Mouse (Mus musculus) heart, adult 8-10 months (tissue): ENCODE measurements around the gene Morf4l1. TPM values are rescaled to one million over a fixed set of nuclear protein-coding genes. Genes with fewer than 3 reads are reported as not detected.
"Not testable (repeated sequence)": the region's sequence is repeated elsewhere in the genome, so short reads cannot be mapped to it uniquely, and the experiment has no call there.

Experiments
- DNase-seq: peaks from one replicate; pipeline ENCODE4 v3.0.0; 2022; ENCODE audit warnings: low spot score
- total RNA-seq, 4 experiments: library from RNA; stranded (reverse); gene quantifications; 2 replicates each; pipeline ENCODE4 v1.2.4; 2022

Gene Morf4l1
- total RNA-seq, 4 experiments from 2014 or later: 219 to 244 (median 237) TPM

DNA sequence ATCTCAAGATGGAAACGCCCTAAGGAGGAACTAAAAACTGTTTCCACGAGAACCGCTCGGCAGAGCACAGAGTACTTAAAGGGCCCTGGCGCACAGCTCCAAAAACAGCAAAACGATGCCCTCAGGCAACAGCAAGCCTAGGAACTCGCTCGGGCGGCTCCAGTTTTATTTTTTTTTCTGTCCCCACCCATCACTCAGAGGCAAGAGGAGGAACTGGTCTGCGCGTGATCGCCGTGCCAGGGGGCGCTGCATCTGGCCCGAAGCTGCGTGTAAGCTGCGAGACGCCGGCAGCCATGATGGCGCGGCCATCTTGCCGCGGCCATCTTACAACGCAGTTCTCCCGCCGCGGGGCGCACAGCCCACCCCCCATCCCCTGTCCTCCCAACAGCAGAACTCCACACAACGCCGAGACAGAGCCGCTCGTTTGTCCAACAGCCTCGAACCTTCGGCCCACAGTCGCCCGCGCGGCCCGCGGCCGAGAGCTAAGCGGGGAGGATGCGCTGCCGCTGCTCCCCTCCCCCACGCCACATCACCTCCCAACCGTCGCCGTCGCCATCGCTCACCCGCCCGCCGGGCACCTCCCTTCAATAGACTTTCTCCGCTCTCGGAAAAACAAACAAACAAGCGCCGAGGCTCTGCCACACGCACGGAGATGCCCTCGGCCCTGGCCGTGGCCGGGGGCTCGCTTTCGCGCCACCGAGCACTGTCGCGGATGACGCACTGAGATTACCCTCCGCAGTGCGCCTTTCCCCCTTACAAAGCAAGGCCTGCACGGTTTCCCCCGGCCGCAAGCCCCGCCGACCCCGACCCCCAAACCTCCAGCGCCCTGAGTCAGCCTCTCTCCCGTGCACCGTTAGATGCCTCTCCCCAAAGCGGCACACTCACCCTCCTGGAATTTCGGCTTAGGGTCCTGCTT lies 665 bp downstream of the Morf4l1 start:
- DNase-seq: peak; percentile 89

DNA sequence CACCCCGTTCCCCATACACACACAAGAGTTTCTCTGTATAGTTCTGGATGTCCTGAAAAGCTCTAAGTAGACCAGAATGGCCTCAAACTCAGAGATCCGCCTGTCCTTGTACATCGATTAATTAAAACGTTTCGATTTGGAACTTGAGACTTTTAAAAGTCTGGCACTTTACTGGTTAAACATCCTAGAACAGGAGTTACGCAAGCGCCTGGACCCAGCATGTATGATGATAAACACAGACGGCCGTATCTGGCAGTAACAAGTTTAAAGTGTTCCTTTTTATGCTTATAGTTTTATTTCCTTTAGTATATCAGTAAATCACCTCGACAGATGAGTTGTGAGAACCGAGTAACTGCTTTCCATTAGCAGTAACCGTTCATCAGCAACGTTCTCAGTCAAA lies 1.4 kb downstream of the Morf4l1 start:
- no peak for DNase-seq

GRCm38 (mm10) chr9:90109386-90109785 lies 5.2 kb downstream of the Morf4l1 start:
- DNase-seq: no peak

DNA sequence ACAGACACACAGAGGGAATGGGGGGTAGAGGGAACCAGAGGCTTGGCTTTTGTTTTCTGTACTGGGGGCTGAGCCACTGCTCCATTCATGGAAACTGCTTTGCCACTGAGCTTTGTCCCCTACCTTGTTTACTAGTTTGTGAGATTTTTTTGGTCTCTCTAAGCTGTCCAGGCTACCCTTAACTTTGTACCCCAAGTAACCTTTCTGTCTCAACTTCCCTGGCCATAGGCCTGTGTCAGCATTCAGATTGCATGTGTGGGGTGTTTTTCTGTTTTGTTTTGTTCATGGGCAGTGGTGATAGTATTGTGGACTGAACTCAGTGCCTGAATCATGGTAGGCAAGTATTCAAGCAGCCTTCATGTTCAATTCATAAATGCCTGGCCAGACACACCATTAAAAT lies 6.3 kb downstream of the Morf4l1 start:
- no peak for DNase-seq

DNA sequence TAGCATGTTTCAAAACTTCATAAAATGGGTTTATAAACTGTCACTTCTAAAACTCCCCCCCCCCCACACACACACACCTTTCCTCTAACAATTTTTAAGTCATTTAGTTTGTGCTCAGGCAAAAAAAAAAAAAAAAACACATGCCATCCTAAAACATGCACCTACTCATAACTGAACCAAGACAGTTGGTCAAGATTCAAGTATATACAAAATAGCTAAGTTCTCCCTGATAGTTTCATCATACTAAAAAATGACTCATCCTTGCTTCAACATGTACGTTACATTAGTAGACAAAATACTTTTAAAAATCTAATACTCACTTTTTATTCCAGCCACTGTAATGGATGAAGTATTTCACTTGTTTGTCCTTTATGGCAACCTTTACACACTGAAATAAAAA lies 7.7 kb downstream of the Morf4l1 start:
- DNase-seq: no peak

DNA sequence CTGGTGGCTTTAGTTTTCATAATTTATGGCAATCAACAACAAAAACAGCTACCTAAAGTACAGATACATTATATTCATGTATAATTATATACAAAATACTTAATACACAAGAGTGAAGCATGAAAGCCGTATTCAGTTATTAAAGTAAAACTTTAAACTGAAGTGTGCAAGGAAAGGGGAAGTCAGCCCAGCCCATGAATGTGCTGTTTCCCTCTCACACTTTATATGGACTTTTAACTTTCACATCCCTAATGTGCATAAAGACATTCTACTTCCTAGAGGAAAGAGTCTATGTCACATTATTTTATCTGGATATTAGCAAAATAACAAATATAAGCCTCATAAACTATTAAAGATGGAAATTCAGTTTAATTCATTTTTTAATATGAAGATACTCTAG lies 9.1 kb downstream of the Morf4l1 start:
- no peak for DNase-seq

GRCm38 (mm10) chr9:90100760-90101159 lies 13.8 kb downstream of the Morf4l1 start:
- DNase-seq: no peak

DNA sequence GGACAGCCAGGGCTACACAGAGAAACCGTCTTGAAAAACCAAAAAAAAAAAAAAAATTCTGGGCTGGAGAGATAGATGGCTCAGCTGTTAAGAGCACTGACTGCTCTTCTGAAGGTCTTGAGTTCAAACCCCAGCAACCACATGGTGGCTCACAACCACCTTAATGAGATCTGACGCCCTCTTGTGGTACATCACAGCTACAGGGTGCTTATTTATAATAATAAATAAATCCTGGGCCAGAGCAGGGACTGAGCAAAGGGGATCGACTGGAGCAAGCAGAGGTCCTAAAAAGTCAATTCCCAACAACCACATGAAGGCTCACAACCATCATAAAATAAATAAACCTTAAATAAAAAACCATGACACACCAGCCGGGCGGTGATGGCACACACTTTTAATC lies 15.6 kb downstream of the Morf4l1 start:
- DNase-seq: no peak

GRCm38 (mm10) chr9:90089339-90090104 lies 25.1 kb downstream of the Morf4l1 start:
- no peak for DNase-seq

GRCm38 (mm10) chr9:90087906-90088485 lies 26.6 kb downstream of the Morf4l1 start:
- DNase-seq: no peak

GRCm38 (mm10) chr9:90084766-90085468 lies 29.7 kb downstream of the Morf4l1 start:
- DNase-seq: no peak

GRCm38 (mm10) chr9:90084152-90084551 lies 30.4 kb downstream of the Morf4l1 start:
- no peak for DNase-seq

- DNase-seq: no peak
Measured at GRCm38 (mm10) chr9:90082992-90083391, 31.6 kb downstream of the Morf4l1 start.

DNA sequence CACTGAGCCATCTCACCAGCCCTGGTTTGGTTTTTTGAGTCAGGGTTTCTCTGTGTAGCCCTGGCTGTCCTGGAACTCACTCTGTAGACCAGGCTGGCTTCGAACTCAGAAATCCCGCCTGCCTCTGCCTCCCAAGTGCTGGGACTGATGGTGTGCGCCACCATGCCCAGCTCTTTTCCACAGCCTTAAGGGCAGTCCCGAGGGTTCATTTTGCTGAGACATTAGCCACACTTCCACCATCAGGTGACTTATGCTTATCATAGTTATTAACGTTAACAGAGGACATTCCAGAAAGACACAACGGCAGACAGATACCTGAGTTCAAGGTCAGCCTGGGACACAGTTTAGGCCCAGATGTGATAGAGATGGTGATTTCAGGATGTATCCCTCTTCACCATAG lies 32.6 kb downstream of the Morf4l1 start:
- DNase-seq: not testable (repeated sequence)

- peak; percentile 70 for DNase-seq
Measured at GRCm38 (mm10) chr9:90076849-90077461, 37.6 kb downstream of the Morf4l1 start.

DNA sequence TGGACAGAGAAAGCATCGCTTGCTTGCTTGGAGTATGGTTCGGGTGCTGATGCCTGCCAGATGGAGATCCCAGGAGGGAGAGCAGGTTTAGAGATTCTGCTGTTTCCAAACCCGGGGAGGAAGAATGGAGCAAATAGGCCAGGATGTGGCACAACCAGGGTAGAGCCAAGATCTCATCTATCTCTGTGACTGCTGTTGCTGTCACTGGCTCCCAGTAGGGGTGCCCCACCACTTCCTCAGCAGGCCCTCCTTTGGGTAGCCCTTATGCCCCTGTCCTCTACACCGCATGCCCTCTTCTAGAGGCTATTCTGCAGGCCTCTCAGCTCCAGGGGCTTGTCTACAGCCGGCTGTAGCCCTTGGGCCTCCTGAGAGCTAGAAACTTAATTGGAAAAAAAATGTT lies 38.4 kb downstream of the Morf4l1 start:
- DNase-seq: no peak

- no peak for DNase-seq
Measured at GRCm38 (mm10) chr9:90075336-90075735, 39.2 kb downstream of the Morf4l1 start.

GRCm38 (mm10) chr9:90070174-90070573 lies 44.4 kb downstream of the Morf4l1 start:
- DNase-seq: no peak

DNA sequence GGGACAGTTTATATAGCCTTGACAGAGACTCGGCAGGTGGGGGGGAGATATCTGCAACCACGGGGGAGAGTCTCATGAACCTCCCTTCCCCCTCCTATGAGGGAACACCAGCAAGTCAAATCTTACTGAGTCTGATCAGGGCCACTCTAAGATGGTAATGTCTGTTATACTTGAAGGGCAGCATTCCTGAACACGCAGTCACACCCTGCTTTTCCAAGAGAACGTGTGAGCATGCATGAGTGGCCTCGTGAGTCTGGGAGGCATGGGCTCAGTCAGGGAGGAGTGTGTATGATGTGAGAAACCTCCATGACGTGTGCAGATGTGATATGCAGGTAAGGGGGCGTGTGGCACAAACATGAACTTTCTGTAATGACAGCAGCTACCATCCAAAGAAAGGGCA lies 45.1 kb downstream of the Morf4l1 start:
- DNase-seq: no peak

DNA sequence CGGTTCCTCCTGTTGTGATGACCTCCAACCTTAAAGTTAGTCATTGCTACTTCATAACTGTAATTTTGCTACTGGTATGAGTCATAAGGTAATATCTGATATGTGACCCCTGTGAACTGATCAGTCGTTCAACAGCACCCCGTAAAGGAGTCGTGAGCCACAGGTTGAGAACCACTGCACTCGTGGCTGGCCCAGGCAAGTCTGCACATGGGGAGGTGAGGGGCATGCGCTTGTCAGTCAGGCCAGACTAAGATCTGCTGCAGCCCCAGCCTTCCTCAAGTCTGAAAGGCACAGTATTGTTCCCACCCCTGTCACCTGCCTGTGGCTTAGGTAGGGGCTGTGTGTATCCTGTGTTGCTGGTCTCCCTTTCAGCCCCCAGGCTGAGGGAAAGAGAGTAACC lies 45.8 kb downstream of the Morf4l1 start:
- DNase-seq: no peak

- no peak for DNase-seq
Measured at GRCm38 (mm10) chr9:90067341-90067740, 47.2 kb downstream of the Morf4l1 start.
